Mouse (Mus musculus) testis, postnatal 10 days (tissue): Measurements from ENCODE around the gene Dusp22.

Source experiments
- DNase-seq: peaks from one replicate; pipeline ENCODE4 v3.0.0; 2021; ENCODE audit warnings: low spot score

Dusp22 gene

DNA sequence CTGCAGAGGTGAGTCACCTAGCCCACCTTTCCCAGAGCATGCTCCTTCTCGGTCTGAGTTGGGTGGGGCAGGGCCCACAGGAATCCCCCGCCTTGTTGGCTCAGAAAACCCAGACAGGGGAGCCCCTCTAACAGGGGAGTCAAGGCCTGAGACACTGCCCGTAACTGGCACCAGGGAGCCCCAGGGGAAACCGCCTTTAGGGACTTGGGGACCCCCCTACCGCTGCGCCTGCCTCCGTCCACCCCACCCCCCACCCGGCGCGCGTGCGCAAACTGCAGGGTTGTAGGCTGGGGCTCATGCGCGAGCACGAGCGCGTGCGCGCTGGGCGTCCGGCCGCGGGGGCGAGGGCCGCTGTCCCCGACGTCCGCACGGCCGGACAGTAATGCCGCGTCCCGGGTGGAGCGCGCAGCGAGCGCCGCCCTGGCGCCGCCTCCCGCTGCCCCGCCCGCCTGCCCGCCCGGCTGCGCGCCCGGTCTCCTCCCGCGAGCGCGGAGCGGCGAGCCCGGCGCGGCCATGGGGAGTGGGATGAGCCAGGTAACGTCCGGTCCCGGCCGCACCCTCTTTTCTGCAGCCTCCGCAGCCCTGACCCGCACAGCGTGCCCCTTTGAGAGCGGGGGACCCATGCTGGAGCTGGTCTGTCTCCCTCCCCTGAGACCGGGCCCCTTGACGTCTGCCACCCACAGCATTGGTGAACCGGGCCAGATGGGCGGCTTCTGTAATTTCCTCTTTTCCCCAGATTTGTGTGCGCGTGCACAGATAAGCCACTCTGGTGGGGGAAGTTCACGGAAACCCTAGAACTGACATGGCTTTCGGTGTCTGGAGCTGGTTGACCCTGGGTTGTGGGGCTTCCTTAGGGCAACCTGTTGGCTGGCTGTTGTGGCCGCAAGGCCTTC is at the start of gene Dusp22:
Dusp22 (plus strand) TSS at position 387 of the 893 bp plus-strand sequence.
- DNase-seq = peak; percentile 90

DNA sequence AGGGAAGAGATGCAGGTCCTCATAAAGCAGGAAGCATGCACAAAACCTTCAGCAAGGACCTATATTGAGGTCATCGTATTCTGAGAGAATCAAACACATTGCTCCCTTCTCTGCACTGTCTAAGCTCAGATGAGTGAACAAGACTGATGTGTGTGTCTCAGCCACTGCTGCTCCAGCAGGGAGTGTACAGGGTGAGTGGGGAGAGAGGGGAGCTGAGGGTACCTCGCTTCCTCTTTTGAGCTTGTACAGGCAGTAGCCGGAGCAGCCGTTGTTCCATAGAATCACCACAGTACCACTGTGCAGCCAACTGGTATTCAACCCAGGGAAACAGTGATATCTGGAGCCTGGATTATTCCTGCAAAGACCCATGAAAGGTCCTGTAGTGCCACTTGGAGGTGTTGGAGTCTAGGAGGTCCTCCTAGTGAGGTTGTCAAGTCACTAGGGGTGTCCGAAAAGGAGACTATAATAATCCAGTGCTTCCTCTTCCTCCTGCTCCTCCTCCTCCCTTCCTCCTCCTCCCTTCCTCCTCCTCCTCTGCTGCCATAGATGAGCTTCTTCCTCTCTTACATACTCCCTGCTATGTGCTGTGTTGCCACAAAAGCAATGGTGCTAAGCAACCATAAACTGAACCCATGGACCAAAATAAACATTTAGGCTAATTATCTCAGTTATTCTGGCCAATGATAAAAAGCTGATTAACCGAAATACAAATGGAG is 47.6 kb upstream of the Dusp22 start:
- DNase-seq = no peak

DNA sequence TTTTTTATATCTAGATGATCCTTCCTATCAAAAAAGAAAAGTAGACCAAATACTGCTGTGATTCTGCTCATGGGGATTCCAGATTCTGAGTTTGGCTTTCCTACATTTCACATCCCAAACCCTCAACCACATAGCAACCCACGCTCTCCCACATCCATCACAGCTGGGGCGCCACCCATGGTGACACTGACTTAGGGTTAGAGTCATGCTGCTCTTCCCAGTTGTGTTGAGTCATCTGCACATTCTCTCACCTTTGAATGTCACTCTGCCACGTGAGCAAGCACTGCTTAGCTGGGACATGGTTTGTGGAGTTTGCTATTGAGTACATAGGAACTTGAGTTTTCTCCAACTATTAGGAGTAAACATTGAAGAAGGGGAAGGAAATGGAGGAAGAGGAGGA is 40.1 kb upstream of the Dusp22 start:
- no peak for DNase-seq

DNA sequence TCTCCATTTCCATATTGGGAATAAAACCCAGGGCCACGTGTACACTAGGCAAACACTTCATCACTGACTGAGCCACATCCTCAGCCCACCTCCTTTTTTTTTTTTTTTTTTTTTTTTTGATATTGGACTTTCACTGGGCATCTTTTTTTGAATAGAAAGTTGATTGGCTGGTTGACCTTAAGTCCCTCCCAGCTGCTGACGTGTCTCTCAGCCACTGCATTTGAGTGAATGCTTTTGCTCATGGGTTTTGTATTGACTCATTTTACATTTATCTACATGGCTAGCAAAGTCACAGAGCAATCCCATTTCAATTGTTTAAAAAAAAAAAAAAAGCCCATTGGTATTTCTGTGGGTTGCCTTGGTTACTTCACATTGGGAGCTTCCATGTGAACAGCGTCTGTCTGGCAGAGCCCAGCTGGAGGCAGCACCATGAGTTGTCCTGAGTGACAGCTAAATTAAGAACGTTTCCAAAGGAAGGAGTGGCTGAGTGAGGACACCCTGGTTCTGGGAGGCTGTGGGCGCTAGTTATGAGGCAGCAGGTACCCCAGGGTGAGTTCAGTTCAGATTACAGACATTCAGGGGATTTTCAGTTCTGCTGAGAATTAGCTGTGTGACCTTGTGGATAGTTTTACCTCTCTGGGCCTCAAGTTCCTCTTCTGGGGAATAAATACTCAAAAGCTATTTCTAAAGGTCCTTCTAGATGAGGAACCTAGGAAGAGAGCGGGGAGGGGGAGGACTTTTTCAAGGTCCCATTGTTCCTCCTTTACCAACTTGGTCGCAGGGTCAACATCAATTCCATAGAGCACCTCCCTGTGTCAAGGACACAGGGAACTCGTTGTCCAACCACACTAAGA is 31.4 kb upstream of the Dusp22 start:
- DNase-seq = no peak

DNA sequence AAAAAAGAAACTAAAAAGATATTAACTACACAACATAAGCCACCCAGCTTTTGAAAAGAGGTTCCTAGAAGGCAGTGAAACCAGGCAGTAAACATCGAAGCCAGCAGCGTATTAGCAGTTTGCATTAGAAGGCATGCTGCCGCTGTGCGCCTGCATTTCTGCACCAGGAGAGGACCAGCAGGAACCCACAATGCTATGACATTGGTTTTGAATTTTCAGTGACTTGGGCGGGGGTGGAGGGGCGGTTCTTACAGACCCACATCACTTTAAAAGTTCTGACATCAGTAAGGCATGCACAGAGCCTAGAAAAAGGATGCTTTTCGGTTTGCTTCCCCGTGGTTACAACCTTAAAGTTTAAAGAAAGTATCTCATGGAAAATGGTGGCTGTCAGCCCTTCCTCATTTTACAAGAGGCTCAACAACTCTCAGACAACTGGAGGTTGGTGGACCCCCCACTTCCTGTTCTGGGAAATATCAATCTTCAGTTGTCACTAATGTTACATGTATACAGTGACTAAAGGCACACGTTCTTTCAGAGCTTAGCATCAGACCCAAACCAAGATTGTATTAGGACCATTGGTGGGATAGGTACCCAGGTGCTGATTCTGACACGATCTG is 29.9 kb upstream of the Dusp22 start:
- no peak for DNase-seq

DNA sequence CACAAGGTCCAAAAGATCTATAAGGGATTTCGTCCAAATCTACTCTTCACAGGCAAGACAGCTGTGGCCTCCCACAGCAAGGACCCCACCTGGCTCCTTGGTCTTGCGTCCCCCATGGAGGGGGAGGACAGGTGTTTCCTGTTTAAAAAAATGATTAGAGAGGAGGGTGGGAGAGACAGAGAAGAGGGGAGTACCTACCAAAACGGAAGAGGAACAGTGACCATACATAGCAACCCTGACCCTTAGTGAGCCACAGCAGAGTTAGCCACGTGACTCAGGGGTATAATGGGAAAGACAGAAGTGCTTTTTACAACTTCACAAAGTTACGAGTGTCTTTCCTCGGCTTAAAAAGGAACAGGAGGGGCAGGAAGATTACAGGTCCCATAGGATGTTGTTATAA is 26.8 kb upstream of the Dusp22 start:
- DNase-seq = no peak

DNA sequence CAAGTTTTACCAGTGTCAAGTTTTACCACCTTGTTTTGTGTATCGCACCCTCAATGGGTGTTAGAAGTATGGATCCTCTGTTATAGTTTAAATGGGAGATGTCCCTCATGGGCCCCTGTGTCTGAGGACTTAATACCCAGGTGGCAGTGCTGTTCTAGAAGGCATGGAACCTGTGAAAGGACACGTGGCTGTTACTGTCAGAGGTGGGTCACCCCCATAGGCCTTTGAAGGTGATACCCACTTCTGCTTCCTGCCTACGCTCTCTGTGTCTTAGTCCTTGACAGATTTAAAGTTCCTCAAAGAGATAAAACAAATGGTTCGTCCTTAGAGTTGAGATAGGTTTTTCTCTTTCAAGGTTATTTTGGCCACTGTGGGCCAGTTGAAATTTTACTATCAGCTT is 23.3 kb upstream of the Dusp22 start:
- DNase-seq = no peak

DNA sequence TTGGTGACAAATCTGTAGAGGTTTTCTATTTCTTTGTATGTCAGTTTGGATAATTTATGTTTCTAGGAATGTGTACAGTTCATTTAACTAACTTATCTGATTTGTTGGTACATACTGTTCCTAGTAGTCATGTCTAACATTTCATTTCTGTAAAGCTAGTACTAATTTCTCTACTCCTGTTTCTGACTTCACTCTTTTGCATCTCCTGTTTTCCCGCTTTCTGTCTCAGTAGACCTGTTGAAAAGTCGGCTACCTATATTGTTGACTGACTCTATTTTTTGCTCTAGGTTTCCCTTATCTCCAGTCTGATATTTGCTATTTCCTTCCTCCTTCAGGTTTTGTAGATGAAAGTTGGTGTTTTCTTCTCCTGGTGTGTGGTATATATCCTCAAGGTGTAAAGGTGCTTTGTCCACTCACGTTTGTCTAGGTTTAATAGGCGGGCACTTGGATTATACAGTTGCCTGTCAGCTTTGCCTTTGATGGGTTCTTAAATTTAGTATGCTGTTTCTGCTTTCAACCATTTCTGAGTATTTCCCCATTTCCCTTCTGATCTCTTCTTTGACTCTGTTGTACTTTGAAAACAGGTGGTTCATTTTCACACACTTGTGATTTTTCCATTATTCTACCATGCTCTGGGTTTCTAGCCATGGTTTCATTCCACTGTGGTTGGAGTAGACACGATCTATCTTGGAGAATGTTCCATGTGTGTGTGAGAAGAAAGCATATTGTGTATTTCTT is 21.3 kb upstream of the Dusp22 start:
- DNase-seq = no peak

DNA sequence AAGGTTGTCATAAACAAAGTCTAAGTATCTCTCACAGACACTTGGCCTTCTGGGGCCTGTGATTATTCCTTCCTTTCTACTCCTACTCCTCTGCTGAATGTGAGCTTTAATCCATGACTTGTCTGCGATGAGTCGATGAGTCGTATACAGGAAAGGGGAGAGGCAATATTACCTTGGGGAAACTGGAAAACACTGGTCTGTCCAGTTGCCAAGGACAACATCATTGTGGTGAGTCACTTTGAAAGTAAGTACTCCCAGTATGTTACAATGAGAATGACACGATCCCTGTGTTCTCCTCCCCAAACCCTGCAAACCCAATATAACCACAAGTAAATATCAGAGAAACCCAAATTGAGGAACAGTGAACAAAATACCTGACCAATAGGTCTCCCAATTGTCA is 17.7 kb upstream of the Dusp22 start:
- DNase-seq = no peak

DNA sequence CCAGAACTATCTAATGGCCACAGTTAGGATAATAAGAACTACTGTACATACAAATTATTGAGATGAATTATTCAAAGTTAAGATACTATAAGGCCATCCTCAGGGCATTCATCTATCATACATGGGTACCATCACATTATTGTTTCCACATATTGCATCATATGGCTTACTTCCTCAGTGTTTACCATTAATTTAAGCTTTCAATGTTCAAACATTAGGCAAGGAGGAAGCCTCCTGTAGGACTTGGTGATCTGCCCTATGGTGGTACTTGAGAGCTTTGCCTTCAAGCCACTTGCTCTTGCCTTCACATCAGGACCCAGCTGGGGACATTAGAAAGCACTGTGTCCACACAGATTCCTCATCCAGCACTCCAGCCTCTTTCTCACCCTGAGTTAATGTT is 11.3 kb upstream of the Dusp22 start:
- no peak for DNase-seq

DNA sequence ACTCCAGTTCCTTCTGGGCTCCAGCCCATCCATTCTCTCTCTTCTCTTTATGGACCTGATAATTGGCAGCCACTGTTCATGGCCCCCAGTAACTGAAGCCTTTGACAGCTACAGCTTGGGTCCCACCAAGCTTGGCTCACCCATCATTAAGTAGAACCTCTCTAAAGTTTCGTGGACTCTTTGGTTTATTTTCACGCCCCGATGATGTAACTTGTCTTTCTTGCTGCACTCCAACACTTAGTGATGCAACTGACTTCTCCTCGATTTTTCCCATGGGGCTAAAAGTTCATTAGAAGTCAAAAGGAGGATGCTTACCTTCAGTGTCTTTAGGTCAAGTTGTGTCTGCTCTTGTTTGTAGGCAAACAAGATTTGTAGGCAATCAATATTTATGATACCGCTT is 10.6 kb upstream of the Dusp22 start:
- DNase-seq = no peak

DNA sequence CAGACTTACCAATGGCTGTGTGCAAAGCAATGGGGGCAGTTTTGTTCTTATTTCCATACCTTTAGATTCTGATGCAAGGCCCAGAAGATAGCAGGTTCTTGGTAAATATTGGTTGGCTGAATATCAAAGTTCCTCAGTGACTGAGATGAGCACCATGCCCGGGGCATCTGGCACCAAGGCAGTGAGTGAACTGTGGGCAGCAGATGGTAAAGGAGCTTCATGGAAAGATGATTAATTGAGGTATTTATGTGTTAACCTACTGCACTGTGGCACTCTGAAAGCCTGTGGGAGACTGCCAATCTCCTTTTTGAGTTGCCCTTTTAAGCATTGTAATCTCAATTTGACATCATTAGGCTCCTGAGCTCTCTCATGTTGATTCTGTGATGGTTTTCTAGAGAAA is 9.1 kb upstream of the Dusp22 start:
- DNase-seq = no peak

DNA sequence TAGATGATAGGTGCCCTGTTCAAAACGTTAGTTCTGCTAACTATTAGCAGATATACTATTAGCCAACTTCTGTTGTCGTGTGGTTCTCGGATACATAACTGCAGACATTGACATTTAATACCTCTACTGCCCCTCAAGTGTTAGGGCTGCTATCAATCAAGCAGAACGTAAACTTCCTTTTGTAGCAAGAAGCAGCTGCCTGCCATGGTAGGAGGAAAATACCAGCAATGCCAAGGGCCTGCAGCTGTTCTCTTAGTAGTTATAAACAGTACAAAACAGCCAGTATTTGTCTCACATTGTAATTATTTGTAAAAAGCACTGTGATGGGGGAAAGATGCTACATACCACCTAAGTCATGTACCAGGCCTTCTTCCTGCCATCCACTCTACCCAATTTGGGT is 6.7 kb upstream of the Dusp22 start:
- no peak for DNase-seq

DNA sequence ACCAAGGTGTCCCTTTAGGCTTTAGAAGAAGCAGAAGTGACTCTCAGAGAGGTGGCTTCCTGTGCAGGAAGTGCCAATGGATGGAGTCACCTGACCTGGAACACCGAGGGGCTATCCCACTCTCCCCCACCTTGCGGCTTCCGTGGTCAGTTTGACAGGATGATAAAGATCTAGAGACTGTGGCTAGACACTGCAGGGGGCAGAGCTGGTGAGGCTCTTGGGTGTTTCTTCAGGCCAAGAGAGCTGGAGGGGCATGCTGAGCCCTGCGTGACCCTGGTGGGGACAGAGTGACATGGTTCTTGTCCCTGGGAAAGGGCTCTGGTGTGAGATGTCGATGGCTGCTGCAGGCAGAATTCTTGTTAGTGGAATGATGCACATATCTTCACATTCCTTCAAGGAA is 5.3 kb upstream of the Dusp22 start:
- DNase-seq = no peak

DNA sequence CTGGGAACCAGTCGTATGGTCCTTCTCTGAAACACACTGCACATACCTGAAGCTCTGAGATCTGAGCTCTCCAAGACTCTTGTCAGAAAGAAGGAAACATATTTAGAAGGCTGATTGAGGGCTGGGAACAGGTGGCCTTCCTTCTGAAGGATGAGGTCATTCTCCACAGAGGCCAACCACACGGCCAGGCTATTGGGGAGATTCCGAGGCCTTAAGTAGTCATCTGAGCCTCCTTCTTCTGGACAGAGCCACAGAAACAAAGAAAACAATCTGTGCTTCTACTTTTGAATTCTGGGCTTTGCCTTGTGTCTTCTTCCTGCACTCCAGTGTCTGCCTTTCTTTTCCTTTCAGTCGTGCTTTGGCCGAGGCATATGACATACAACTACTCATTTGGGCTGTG is 2.9 kb upstream of the Dusp22 start:
- DNase-seq = no peak

DNA sequence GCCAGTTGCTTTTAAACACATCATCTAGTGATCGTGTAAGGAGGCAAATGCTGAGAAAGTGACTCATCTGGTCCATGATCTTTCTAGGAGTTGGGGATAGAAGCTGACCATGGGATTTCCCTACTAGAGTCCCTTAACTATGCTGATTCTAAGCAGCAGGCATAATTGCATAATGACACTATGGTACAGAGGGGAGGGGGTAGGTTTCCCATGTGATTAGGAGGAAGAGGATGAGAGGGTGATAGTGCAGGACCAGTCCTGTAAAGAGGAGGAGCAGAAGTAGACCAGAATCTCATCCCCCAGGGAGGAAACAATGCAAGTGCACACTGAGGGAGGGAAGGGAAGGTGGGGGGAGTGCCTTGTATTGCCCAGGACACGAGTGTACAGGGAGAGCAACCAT is 2.0 kb upstream of the Dusp22 start:
- DNase-seq = no peak

DNA sequence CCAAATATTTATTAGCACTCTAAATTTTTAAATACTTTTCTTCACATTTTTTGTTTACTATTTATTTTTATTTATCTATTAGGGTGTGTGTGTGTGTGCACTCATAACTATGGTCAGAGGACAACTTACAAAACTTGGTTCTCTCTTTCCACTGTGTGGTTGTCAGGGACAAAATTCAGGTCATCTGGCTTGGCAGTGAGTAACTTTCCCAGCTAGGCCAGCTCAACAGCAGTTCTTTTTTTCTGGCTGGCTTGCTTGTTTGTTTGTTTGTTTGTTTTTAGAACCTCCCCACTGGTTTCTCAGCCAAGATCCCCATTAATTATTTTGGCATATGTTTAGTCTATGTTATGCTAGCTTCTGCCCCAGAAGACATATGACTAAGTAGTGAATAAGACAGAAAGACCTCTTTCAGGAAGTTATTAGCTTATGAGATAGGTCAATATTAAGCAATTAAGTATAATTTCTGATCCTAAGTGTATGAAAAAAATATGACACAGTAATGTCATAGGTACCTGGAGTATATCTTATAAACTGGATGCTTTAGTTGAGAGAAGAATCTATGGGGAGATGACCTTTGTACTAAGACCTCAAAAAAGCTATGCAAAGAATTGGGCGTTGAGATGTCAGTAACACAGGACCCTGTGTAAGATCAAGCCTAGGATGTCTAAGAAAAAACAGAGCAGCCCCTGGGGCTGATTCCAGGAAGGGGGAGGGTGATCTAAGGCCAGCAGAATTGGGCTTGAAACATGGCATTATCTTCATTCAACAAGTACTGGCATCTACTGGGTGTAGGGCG is 1.4 kb upstream of the Dusp22 start:
- no peak for DNase-seq

DNA sequence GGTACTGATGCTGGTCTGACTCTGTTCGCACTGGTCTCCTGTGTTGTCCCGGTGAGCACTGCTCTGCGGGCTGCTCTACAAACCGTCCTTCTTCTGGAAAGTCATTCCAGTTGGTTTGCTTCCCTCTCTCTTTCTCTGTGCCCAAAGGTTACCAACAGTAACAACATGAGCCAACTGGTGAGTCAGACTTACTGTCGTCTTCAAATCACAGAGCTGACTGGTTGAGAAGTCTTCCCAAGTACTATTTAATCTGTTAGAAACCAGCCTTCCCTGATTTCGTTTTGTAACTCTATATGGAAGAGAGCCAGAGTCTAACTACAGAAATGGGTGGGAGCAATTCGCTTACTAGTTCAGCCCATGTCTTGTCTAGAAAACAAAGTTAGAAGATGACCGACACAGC is 5.5 kb downstream of the Dusp22 start:
- DNase-seq = no peak

DNA sequence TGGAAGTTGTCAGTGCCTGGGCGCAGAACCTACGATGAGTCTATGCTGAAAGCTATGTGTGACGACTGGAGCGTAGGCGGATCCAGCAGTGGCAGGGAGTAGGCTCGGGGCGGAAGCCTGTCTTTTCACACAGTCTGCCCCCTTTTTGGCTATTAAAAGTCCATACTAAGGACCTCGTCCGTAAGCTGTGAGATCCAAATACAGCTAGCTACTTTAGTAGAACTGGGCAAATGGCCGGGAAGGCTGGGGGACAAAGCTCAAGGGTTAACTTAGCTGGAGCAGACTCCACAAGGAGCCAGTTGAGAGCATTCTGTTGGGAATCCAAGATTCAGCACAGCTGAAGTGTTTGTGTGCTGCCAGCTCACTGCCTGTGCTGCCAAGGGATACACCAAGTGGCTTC is 6.7 kb downstream of the Dusp22 start:
- no peak for DNase-seq

DNA sequence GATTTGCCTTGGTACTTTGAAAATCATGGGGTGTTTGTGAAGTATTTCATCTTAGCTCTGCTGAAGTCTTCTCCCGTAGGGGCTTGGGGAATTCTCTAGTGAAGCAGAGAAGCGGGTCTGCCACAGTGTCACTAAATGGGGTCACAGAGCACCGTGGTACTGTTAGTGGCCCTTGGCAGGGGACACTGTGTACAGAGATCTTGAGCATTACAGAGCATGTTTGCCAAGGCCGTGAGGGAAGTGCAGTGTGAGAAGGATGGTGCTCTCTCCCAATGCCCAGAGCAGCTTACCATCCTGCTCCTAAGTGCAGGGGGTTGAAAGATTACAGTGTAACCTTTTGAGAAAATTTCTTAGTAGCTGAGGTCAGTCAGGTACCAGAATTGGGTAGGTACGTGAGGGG is 8.5 kb downstream of the Dusp22 start:
- DNase-seq = no peak

DNA sequence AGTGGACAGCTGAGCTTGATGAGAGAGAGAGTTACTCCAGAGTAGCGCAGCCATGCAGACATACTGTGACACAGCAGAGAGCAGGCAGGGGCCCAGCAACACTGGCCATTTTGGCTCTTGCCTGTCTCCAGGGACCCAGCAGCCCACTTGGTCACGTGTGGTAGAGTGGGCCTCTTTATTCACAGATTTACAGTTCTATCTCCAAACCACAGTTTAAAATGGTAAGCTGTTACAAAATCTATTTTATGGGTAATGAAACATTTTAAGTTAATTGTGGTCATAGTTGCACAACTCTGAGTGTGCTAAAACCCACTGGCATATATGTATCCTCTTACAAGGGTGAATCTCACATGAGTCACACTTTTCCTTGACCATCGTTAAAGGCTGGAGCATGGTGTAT is 9.5 kb downstream of the Dusp22 start:
- DNase-seq = no peak
